Mouse (Mus musculus): ENCODE measurements around the gene Arhgap10. TPM values are rescaled to one million over a fixed set of nuclear protein-coding genes. Genes with fewer than 3 reads are reported as not detected.

The Arhgap10 gene
- polyA plus RNA-seq, 1 experiment from 2014 or later, result 7.0 TPM

DNA sequence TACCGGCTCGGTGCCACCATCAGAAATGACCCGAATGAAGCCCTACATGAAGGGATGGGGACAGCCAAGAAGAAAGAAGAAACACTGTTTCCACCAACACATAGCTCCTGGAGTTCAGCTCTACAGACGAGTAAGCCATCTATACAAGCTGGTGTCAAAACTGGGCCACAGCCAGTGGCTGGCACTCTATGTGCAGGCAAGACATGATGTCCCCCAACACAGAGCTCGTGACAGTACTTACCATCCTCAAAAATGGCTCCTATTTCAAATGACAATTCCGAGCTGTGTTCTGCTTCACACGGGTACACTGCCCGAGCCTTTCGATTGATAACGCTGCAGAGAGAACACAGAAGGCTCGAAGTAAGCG is 260.7 kb downstream of the Arhgap10 start:
- H3K4me1 ChIP-seq (ENCODE audit: control insufficient read depth, low read depth, low read length), result no peaks in the 10 kb centered on the region
- no peak overlapping the region for H3K9ac ChIP-seq (ENCODE audit: low read depth, low read length)
- no peak for ATAC-seq (ENCODE audit: low read depth)
- H3K27ac ChIP-seq (ENCODE audit: low read length), result no peak overlapping the region
- no peak overlapping the region for H3K4me3 ChIP-seq (ENCODE audit: low read depth, low read length)
- no peaks in the 10 kb centered on the region for H3K9me3 ChIP-seq (replicated peaks; ENCODE audit: control insufficient read depth, low read length)
- H3K27me3 ChIP-seq (ENCODE audit: control insufficient read depth, insufficient read depth, low read depth, low read length), result no peaks in the 10 kb centered on the region
- no peak overlapping the region for H3K4me2 ChIP-seq (ENCODE audit: low read depth, low read length)
- WGBS (ENCODE audit: insufficient replicate concordance), result 75% methylated on average over 12 of the region's 12 CpGs
- no peaks in the 10 kb centered on the region; the same call in 1 of the 2 replicates for H3K36me3 ChIP-seq (ENCODE audit: control insufficient read depth, insufficient read depth)

GRCm38 (mm10) chr8:77256450-77257084 is 261.2 kb downstream of the Arhgap10 start:
- H3K4me2 ChIP-seq (ENCODE audit: low read depth, low read length), result no peak overlapping the region
- WGBS (ENCODE audit: insufficient replicate concordance), result 79% methylated on average over 5 of the region's 5 CpGs
- no peaks in the 10 kb centered on the region; the same call in 1 of the 2 replicates for H3K36me3 ChIP-seq (ENCODE audit: control insufficient read depth, insufficient read depth)
- no peak for ATAC-seq (ENCODE audit: low read depth)
- H3K9ac ChIP-seq (ENCODE audit: low read depth, low read length), result no peak overlapping the region
- no peaks in the 10 kb centered on the region for H3K9me3 ChIP-seq (replicated peaks; ENCODE audit: control insufficient read depth, low read length)
- no peaks in the 10 kb centered on the region for H3K4me1 ChIP-seq (ENCODE audit: control insufficient read depth, low read depth, low read length)
- H3K27me3 ChIP-seq (ENCODE audit: control insufficient read depth, insufficient read depth, low read depth, low read length), result no peaks in the 10 kb centered on the region
- no peak overlapping the region for H3K4me3 ChIP-seq (ENCODE audit: low read depth, low read length)
- no peak overlapping the region for H3K27ac ChIP-seq (ENCODE audit: low read length)

GRCm38 (mm10) chr8:77254466-77254865 is 263.3 kb downstream of the Arhgap10 start:
- Histone ChIP-seq H3K27ac (ENCODE audit: low read length) (no peak overlapping the region), H3K4me1 (ENCODE audit: control insufficient read depth, low read depth, low read length) (no peaks in the 10 kb centered on the region), H3K36me3 (ENCODE audit: control insufficient read depth, insufficient read depth) (no peaks in the 10 kb centered on the region; the same call in 1 of the 2 replicates), H3K4me3 (ENCODE audit: low read depth, low read length) (no peak overlapping the region), H3K9ac (ENCODE audit: low read depth, low read length) (no peak overlapping the region), H3K4me2 (ENCODE audit: low read depth, low read length) (no peak overlapping the region), H3K9me3 (replicated peaks; ENCODE audit: control insufficient read depth, low read length) (no peaks in the 10 kb centered on the region), H3K27me3 (ENCODE audit: control insufficient read depth, insufficient read depth, low read depth, low read length) (no peaks in the 10 kb centered on the region)
- ATAC-seq (ENCODE audit: low read depth), result no peak
- 73% methylated on average over 5 of the region's 5 CpGs for WGBS (ENCODE audit: insufficient replicate concordance)

DNA sequence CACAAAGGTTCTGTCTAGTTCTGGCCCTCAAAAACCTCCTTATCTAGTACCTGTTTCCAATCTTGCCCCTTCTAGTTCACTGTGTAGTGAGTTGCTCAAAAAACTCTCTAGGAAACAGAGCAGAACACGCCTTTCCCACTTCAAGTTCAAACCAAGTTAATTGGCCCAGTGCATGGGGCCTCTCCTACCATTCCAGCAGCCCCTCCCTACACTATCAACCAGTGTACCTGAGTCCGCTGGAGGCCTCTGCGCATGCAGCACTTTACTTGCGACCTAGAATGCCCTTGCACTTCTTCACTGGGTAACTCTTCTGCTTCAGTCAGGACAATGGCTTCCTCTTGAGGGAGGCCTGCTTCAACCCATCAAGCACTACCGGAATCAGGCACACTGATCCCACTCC is 266.6 kb downstream of the Arhgap10 start:
- no peaks in the 10 kb centered on the region for H3K27me3 ChIP-seq (ENCODE audit: control insufficient read depth, insufficient read depth, low read depth, low read length)
- 79% methylated on average over 5 of the region's 5 CpGs for whole genome bisulfite sequencing (ENCODE audit: insufficient replicate concordance)
- no peak for ATAC-seq (ENCODE audit: low read depth)

DNA sequence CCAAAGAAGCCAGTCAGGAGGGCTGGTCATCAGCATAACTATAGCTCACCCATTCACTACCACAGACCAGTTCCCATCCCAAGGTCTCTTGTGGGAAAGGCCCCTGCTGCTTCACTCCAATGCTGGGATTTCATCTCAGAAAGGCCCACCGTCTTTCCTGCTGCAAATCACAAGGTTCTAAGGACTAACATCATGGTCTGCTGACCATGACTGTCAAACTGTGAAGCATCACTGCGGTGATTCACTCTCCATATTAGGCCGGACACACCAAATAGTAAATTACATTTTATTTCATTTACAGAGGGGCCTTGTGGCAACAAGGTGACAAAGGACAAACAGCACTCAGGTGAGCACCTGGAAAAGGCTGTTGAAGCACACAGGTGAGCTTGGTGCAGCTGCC is 267.7 kb downstream of the Arhgap10 start:
- Histone ChIP-seq H3K27ac (ENCODE audit: low read length) (no peak overlapping the region), H3K4me3 (ENCODE audit: low read depth, low read length) (no peak overlapping the region), H3K36me3 (ENCODE audit: control insufficient read depth, insufficient read depth) (no peaks in the 10 kb centered on the region), H3K4me1 (ENCODE audit: control insufficient read depth, low read depth, low read length) (no peaks in the 10 kb centered on the region), H3K4me2 (ENCODE audit: low read depth, low read length) (no peak overlapping the region), H3K9ac (ENCODE audit: low read depth, low read length) (no peak overlapping the region), H3K9me3 (replicated peaks; ENCODE audit: control insufficient read depth, low read length) (no peaks in the 10 kb centered on the region), H3K27me3 (ENCODE audit: control insufficient read depth, insufficient read depth, low read depth, low read length) (no peaks in the 10 kb centered on the region)
- no peak for ATAC-seq (ENCODE audit: low read depth)
- WGBS (ENCODE audit: insufficient replicate concordance), result 71% methylated on average over 3 of the region's 3 CpGs

More for the DNA sequence above, 266.6 kb downstream of the Arhgap10 start:
- Histone ChIP-seq H3K27ac (ENCODE audit: low read length) (no peak overlapping the region), H3K36me3 (ENCODE audit: control insufficient read depth, insufficient read depth) (no peaks in the 10 kb centered on the region), H3K4me1 (ENCODE audit: control insufficient read depth, low read depth, low read length) (no peaks in the 10 kb centered on the region), H3K9me3 (replicated peaks; ENCODE audit: control insufficient read depth, low read length) (no peaks in the 10 kb centered on the region), H3K9ac (ENCODE audit: low read depth, low read length) (no peak overlapping the region), H3K4me3 (ENCODE audit: low read depth, low read length) (no peak overlapping the region), H3K4me2 (ENCODE audit: low read depth, low read length) (no peak overlapping the region)

- Histone ChIP-seq H3K9me3 (replicated peaks; ENCODE audit: control insufficient read depth, low read length) (no peaks in the 10 kb centered on the region), H3K9ac (ENCODE audit: low read depth, low read length) (no peak overlapping the region), H3K4me3 (ENCODE audit: low read depth, low read length) (no peak overlapping the region), H3K36me3 (ENCODE audit: control insufficient read depth, insufficient read depth) (no peaks in the 10 kb centered on the region), H3K4me2 (ENCODE audit: low read depth, low read length) (no peak overlapping the region), H3K27ac (ENCODE audit: low read length) (no peak overlapping the region), H3K4me1 (ENCODE audit: control insufficient read depth, low read depth, low read length) (no peaks in the 10 kb centered on the region), H3K27me3 (ENCODE audit: control insufficient read depth, insufficient read depth, low read depth, low read length) (no peaks in the 10 kb centered on the region)
- WGBS (ENCODE audit: insufficient replicate concordance), result 63% methylated on average over 3 of the region's 3 CpGs
- no peak for ATAC-seq (ENCODE audit: low read depth)
These were observed 276.4 kb downstream of the Arhgap10 start for GRCm38 (mm10) chr8:77241381-77241780.

GRCm38 (mm10) chr8:77239462-77239861 is 278.3 kb downstream of the Arhgap10 start:
- ATAC-seq (ENCODE audit: low read depth), result no peak
- no peak overlapping the region for H3K4me3 ChIP-seq (ENCODE audit: low read depth, low read length)
- no peak overlapping the region for H3K4me2 ChIP-seq (ENCODE audit: low read depth, low read length)
- no peaks in the 10 kb centered on the region for H3K27me3 ChIP-seq (ENCODE audit: control insufficient read depth, insufficient read depth, low read depth, low read length)
- no peak overlapping the region for H3K9ac ChIP-seq (ENCODE audit: low read depth, low read length)
- no peak overlapping the region for H3K27ac ChIP-seq (ENCODE audit: low read length)
- no peaks in the 10 kb centered on the region for H3K9me3 ChIP-seq (replicated peaks; ENCODE audit: control insufficient read depth, low read length)
- H3K36me3 ChIP-seq (ENCODE audit: control insufficient read depth, insufficient read depth), result no peaks in the 10 kb centered on the region
- no peaks in the 10 kb centered on the region for H3K4me1 ChIP-seq (ENCODE audit: control insufficient read depth, low read depth, low read length)

DNA sequence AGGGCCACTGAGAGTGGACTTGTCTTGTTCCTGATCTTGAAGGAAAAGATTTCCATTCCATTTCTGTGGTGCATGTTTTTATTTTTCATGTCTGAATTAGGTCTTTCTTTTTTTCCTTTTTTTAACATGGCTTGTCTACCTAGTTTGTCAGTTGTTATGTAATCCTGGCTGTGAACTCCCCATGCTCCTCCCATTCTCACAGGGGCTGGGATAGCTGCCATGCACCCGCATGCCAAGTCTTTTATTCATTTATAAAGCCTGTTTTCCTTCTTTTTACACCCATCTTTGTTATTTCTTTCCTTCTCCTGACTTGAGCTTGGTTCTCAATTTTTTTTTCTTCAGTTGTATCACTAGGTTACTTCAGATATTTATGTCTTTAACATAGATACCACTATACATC is 281.1 kb downstream of the Arhgap10 start:
- H3K4me1 ChIP-seq (ENCODE audit: control insufficient read depth, low read depth, low read length), result no peaks in the 10 kb centered on the region
- H3K9ac ChIP-seq (ENCODE audit: low read depth, low read length), result no peak overlapping the region
- H3K4me2 ChIP-seq (ENCODE audit: low read depth, low read length), result no peak overlapping the region
- H3K4me3 ChIP-seq (ENCODE audit: low read depth, low read length), result no peak overlapping the region
- 60% methylated on average over 1 of the region's 1 CpGs for WGBS (ENCODE audit: insufficient replicate concordance)
- no peaks in the 10 kb centered on the region for H3K9me3 ChIP-seq (replicated peaks; ENCODE audit: control insufficient read depth, low read length)
- H3K27ac ChIP-seq (ENCODE audit: low read length), result no peak overlapping the region
- ATAC-seq (ENCODE audit: low read depth), result no peak
- no peaks in the 10 kb centered on the region for H3K27me3 ChIP-seq (ENCODE audit: control insufficient read depth, insufficient read depth, low read depth, low read length)
- H3K36me3 ChIP-seq (ENCODE audit: control insufficient read depth, insufficient read depth), result no peaks in the 10 kb centered on the region

DNA sequence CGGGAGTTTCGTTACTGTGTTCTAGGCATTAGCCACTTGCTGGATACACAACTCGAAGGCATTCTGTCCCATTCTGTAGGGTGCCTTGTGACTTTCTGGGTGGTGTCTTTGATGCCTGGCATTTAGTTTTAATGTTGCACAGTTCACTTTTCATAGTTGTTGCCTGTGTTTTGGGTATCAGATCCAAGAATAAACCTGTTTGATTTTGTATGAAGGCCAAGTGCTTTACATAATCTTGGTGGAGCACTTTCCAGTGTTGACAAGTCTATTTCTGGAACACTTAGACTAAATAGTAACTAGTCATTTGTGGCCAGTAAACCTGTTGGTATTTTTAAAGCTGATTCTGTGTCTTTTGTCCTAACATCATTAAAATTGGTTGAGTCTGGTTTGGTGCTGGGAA is 285.3 kb downstream of the Arhgap10 start:
- no peak for ATAC-seq (ENCODE audit: low read depth)
- Histone ChIP-seq H3K4me3 (ENCODE audit: low read depth, low read length) (no peak overlapping the region), H3K9me3 (replicated peaks; ENCODE audit: control insufficient read depth, low read length) (no peaks in the 10 kb centered on the region), H3K4me1 (ENCODE audit: control insufficient read depth, low read depth, low read length) (no peaks in the 10 kb centered on the region), H3K9ac (ENCODE audit: low read depth, low read length) (no peak overlapping the region), H3K27ac (ENCODE audit: low read length) (no peak overlapping the region), H3K4me2 (ENCODE audit: low read depth, low read length) (no peak overlapping the region), H3K27me3 (ENCODE audit: control insufficient read depth, insufficient read depth, low read depth, low read length) (no peaks in the 10 kb centered on the region), H3K36me3 (ENCODE audit: control insufficient read depth, insufficient read depth) (no peaks in the 10 kb centered on the region)
- WGBS (ENCODE audit: insufficient replicate concordance), result 74% methylated on average over 3 of the region's 3 CpGs

Measured in liver, embryonic 16.5 days (tissue).